Mouse (Mus musculus): ENCODE data around the gene Ctsf. TPM values are rescaled to one million over a fixed set of nuclear protein-coding genes. Genes with fewer than 3 reads are reported as not detected.
A peak's percentile ranks its signal among the peaks of the same experiment; 100 is the strongest.
"Not testable (repeated sequence)": the region's sequence is repeated elsewhere in the genome, so short reads cannot be mapped to it uniquely, and the experiment has no call there.

The Ctsf gene
- polyA plus RNA-seq, 1 experiment: 114 TPM

DNA sequence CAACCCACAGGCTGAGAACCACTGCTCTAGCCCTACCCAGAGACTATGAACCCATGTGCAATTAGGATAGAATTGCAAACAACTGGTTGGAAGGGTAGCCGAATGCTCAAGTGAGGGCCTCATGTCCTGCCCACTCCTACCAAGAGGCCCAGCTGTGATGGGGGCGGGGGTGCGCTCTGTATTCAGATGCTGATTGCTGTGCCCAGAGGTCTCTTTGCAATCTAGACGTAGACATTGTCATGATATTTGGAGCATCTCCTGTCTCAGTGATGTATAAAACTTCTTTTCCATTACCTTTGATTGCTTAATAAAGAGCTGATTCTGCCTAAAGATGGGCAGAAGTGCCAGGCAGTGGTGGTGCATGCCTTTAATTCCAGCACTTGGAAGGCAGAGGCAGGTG, 5.1 kb upstream of the Ctsf start:
- no peak for DNase-seq (ENCODE audit: low read depth)

DNA sequence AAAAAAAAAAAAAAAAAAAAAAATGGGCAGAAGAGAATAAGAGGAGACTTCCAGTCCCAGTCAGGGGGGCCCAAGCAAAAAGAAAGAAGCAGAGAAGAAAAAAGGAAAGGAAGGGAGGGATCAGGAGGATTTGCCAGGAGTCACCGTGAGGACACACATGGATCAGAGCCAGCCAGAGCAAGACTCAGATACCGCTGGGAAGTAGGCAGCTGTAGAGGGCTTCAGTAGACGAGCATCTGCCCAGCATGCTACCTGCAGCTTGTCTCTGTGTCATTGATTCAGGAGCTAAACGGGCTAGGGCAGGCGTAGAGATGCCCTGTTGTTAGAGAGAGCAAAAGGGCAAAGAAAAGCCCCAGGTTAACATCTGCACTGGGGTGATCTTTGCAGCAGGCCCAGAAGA, 4.6 kb upstream of the Ctsf start:
- DNase-seq (ENCODE audit: low read depth): no peak

DNA sequence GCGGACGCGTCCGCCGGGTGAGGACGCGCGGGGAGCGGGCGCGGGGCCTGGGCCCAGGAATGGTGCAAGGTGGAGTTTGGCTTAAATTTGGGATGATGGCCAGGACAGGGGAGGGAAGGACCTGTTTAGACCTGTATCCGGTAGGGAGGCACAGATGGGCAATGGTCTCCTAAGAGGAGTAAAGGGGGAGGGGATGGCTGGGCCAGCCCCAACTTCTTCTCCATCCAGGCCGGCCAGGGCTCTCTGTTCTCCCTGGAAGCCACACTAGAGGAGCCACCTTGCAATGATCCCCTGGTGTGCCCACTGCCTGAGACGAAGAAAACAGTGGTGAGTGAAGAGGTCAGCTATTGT, 515 bp downstream of the Ctsf start:
- no peak for DNase-seq (ENCODE audit: low read depth)

DNA sequence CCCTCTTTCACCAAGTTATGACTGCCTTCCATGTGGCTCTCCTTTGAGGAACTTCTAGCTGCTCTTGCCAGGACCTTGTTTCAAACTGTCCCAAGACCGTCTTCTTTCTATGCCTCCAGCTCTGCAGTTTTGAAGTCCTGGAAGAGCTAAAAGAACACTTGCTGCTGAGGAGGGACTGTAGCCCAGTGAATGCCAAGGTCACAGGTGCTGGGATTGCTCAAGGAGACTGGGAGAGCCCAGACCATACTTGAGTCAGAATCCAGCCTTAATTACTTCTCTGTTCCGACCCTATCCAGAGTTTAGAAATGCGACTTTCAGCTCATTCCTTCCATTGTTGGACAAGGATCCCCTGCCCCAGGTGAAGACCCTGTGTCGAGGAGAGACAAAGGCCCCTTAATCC, 1.0 kb downstream of the Ctsf start:
- no peak for DNase-seq (ENCODE audit: low read depth)

DNA sequence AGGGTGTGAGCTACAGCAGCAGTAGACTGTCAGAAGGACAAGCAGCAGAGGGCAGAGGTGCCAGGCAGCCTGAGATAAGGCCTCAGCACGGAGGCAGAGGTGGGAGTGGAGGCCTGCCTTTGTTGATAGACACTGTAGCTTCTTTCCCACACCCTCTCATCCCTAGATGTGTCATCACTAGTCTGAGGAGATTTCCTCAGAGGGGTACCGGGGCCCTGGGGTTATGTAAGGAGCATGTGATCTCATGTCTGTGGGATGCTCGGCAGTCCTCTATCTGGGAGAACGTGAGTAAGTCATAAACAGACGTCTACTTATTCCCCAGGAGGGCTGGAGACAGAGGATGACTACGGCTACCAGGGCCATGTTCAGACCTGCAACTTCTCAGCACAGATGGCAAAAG, 4.2 kb downstream of the Ctsf start:
- no peak for DNase-seq (ENCODE audit: low read depth)

DNA sequence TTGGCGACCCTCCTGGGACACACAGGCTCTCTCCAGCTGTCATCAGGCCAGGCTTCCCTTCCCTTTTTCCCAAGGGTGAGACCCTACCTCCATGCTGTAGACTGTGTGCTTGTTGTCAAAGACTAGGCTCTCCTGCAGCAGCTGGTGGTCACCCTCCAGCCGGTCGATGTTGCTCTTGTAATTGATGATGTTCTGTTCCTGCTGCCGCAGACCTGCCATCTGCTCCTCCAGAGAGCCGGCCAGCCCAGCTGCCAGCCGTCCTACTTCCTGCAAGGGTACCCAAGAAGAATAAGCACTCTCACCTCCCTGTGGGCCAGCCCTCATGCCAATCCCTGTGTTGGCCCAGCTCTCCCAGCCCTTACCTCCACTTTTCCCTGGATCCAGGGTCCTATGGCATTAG, 8.1 kb downstream of the Ctsf start:
- DNase-seq (ENCODE audit: low read depth): no peak

DNA sequence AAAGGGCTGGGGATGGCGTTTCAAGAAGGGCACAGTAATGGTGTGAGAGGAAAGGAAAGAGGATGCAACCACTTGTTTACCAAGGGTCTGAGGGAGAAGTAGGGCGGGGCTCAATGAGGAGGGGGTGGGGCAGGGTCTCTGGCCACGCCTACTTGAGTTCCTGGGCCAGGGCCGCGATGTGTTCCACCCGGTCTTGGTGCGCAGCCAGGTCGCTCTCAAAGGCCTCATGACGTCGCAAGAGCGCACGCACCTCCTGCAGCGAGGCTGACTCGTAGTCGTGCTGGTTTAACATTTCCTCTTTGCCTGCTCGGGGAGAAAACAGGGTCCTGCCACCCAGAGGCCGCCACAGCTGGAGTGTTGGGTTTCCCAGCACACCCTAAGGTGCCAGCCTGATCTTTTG, 10.2 kb downstream of the Ctsf start:
- DNase-seq (ENCODE audit: low read depth): no peak

DNA sequence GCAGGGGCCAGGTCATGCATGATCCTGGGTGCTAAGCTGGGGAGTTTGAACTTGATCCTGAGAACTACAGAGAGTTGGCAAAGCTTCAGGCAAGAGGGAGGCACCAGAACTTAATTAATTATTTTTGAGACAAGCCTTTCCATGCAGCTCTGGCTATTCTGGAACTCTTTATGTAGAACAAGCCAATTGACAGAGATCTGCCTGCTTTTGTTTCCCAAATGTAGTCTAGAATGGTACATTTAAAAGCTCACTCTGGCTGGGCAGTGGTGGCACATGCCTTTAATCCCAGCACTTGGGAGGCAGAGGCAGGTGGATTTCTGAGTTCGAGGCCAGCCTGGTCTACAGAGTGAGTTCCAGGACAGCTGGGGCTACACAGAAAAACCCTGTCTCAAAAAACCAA, 19.7 kb downstream of the Ctsf start:
- not testable (repeated sequence) for DNase-seq (ENCODE audit: low read depth)

DNA sequence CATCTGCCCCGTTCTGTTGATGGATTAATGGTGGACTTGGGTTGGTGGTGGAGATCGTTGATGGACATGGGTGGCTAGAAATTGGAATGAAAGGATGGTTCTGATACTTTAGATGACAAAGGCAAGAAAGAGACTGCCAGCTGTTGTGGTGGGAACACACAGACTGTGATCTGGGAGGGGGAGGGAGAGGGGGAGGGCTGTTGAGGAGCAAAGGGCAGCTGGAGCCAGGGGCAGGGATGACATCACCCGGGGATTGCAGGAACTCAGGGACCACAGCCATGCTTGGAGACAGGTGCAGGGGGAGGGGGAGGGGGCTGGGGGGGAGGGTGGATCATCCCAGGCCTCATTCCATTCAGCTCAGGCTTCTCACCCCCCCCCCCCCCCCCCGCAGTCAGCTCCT, 21.3 kb downstream of the Ctsf start:
- DNase-seq (ENCODE audit: low read depth): no peak

DNA sequence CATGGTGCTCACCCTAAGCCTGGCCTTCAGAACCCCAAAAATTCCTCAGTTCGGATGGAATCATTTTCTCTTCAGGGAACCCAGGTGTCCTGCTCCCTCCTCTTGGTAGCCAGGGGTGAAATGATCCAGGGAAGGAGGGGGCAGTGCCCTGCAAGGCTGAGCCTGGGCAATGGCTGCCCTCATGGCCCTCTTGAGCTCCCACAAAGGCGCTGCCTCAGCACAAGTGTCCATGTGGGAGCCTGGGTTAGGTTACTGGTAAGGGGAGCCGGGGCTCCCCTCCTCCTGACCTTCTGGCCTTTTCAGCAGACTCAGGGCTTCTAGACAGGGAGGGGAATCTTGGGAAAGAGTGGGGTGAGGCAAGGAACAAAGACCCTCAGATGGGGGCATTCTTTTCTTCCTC, 21.8 kb downstream of the Ctsf start:
- DNase-seq (ENCODE audit: low read depth): no peak

DNA sequence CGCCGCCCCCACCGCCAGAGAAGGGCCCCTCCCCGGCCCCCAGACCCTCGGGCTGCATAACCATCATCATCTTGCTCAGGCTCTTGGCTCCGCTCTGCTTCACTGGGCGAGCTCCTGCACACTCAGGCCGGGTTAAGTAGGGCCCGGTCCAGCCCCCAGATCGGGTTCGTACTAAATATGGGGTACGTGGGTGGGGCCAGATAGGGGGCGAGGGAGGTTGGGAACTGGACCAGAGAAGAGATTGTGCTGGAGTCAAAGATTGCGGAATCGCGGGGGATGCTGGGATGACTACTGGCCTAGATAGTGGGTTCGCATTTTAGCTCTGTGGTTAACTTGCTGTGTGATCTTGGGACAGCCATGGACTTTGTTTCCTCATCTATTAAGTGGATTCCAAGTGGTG, 22.9 kb downstream of the Ctsf start, which contains the start of gene Actn3:
Gene Actn3 (minus strand): TSS at position 125 of the 400 bp plus-strand sequence.
- DNase-seq (ENCODE audit: low read depth): no peak

DNA sequence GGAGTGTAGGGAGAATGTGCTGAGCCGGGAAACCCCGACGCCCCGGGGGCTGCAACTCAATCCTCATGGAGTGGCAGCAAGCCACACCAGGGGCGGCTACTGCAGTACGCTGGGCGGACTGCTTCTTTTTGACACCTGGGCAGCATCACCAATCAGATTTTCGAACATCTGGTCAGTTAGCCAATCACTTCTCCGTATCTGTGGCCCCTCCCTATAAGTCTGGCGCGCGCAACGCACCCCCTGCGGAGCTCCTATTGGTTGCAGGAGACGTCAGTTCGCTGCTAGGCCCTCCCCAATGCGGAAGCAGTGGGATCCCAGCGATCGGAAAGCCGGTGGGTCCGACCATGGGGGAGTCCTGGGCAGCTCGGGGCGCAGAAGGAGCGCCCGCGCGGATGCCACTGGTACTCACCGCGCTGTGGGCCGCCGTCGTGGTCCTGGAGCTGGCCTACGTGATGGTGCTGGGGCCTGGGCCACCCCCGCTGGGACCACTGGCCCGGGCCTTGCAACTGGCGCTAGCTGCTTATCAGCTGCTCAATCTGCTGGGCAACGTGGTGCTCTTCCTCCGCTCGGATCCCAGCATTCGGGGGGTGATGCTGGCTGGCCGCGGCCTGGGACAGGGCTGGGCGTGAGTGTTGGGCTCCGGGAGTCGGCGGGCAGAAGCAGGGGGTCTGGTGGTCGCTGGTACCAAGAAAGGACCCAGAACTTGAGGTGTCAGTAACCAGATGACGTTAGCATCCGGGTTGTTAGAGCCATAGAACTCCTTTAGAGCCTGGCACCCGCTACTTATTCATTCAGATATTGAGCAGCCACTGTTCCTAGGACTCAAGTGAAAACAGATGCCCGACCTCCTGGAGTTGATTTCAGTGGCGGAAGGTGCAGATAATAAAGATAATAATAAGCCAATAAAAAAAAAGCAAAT, 23.7 kb downstream of the Ctsf start, which contains the start of gene Zdhhc24:
Gene Zdhhc24 (plus strand): TSS at position 264 of the 919 bp plus-strand sequence.
- peak; percentile 59 for DNase-seq (ENCODE audit: low read depth)

DNA sequence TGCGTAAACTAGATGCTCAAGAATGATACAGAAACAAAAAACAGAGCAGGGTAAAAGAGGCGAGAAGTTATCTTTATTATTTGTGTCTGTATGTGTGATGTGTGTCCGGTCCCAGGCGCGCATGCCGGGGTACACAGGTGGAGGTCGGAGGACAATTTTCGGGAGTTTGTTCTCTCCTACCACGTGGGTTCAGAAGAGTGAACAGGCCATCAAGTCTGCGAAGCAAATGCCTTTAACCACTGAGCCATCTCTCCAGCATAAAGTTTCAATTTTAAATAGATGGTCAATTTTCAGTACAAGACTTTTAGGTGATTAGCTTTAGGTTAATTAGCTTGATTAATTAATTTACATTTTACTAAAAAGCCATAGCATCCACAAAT, 24.4 kb downstream of the Ctsf start:
- DNase-seq (ENCODE audit: low read depth): no peak

DNA sequence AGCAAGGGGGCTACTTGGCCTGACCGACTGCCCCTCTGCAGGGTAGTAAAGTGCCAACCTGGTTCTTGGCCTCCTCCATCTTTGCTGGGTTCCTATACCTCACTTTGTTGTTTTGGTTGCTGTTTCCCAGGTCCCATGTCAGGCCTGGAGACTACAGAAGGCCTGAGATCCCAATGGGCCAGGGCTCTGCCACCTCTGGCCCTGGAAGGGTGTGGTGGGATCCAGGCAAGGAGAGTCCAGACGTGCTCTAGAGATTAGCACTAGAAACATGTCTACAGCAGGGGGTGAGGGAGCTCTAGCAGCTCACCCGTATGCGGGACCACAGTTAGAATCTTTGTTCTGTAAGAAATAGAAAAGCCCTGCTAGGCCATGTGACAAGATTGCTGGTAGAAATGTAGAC, 29.0 kb downstream of the Ctsf start:
- DNase-seq (ENCODE audit: low read depth): no peak

DNA sequence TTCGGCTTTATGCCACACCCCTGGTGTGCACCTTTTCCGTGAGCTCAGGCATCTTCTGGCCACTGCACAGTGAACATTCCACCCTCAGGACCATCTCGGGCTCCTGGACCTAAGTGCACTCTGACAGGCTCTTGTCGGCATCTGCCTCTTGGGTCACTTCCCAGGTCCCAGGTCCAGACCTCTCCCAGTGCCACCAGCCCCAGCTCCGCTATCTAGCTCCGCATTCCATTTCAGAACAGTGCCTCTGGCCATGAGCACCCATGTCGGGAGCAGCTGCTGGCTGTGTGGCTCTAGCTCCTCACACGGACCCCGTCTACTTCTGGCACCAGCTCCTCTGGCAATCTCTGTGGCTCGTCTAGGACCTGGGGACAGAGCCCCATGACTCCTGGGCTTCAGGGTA, 34.9 kb downstream of the Ctsf start:
- DNase-seq (ENCODE audit: low read depth): no peak

DNA sequence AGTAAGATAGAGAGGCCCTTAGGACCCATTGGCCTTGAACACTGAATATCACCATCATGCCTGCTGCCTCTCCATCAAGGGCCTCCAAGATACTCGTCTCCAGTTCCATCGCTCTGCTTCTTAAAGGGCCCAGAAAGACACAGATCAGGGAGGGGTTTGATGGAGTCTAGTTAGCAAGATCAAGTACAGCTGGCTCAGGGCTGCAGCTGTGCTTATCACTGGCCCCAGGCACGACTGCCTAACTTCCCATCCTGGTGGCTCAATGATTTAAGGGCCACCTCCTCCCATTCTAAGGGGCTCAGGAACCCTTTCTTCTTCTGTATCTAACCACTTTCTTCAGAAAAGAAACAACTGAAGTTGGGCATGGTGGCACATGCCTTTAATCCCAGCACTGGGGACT, 36.9 kb downstream of the Ctsf start:
- DNase-seq (ENCODE audit: low read depth): no peak

DNA sequence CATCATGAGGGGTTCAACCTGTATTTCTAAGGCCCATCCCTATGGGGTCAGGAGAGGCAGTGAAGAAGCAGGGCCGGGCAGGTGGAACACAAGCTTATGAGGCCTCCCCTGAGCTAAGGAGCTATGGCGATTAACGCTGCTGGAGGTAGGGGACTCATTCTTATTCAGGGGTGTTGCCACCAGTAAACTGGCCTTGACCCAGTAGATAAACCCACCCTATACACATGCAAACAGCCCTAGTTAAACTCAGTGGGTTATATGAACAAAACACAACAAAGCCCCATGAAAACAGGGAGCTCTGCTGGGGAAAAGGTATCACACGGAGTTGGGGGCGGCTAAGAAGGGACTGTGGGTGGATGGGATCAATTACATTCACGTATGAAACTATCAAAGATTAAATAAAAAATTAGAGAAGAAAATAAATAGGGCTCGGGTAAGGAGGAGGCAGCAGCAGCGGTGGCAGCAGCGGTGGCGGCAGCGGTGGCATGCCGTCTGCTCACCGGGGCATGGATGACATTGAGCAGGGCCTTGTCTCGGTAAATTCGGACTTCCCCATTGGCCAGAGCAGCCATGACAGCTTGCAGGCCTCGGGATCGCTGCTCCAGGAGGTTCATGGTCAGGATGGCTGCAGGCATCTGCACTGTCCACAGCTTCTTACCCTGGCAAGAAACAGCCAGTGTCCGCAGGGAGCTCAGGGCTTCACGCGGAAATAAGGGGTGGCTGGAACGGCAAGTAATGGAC, 42.0 kb downstream of the Ctsf start:
- no peak for DNase-seq (ENCODE audit: low read depth)

DNA sequence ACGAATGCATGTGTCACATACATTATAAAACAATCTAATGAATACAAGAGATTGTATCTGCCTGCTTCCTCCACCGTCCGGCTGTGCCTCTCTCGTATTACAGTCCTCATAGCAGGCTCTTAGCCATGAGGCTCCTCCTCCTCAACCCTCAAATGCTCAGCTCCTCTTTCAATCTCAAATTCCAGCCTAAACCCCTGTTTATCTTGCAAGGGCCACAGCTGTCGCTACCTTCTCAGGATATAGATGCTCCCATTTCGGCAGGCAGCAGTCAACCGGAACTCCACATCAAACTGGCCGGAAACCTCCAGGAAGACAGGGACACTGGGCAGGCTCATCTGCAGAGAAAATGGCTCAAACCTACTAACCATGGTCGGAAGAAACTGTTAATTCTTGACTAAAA, 44.0 kb downstream of the Ctsf start:
- DNase-seq (ENCODE audit: low read depth): no peak

DNA sequence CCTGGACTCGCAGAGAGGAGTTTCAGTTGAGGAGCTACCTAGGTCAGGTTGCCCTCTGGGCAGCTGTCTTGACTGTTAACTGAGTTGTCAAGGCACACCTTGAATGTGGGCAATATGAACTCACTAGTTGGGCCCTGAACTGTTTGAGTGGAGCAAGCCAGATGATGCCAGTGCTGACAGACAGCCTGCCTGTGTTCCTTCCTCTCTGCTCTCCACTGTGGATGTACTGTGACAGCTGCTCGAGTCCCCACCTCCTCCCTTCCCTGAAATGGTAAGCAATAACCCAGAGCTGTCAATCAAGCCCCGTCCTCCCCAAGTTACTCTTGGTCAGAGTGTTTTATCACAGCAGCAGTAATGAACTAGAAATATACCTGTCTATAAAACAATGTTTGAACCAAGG, 45.0 kb downstream of the Ctsf start:
- DNase-seq (ENCODE audit: low read depth): no peak

DNA sequence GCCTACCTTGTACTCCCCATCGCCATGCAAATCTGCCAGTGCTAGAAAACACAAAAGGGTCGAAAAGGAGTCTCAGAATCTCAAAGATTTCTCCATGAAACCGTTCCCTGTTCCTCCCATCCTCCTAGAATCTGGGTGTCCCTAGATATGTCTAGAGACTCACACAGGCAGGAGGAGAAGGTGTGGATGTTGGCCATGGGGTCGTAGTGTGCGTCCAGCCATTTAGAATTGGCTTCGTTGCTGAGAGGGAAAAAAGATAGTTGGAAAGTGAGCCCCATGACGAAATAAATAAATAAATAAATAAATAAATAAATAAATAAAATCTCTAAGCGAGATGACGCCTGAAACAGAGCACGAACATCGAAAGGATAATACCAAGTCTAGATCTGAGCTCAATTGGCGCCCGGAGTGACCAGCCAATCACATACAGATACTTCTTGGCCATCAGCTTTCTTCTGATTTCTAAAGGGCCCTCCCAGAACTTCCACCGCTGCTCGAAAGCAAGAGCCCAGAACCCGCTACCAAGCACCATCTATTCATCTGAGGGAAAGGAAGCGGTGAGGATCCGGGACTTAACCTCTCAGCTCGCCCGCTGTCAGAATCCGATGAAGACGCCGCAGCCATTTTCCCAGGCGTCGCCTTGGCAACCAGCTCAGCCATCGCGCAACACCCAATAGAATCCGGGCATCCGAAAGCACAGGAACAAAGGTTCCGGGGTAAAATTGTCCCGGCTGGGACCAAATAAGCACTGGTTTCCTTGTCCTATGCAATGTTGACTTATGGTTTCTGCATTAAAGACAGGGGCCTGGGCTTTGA, 51.3 kb downstream of the Ctsf start, which contains the start of gene Bbs1:
Gene Bbs1 (minus strand): TSS at position 650 of the 816 bp plus-strand sequence.
- DNase-seq (ENCODE audit: low read depth): no peak

DNA sequence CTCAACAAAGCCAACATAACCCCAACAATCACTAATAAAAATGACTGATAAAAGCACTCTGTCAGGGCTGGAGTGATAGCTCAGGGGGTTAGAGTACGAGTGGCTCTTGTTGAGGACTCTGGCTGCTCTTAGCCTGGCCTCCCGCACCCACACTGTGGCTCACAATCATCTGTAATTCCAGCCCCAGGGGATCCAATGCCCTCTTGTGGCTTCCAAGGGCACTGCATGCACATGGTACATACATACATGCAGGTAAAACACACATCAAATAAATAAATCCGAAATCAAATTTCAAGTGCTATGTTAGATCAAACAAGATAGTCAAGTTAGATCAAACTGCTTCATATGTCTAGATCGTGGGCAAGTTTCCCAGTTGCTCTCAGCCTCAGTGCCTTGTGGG, 53.2 kb downstream of the Ctsf start:
- DNase-seq (ENCODE audit: low read depth): no peak

DNA sequence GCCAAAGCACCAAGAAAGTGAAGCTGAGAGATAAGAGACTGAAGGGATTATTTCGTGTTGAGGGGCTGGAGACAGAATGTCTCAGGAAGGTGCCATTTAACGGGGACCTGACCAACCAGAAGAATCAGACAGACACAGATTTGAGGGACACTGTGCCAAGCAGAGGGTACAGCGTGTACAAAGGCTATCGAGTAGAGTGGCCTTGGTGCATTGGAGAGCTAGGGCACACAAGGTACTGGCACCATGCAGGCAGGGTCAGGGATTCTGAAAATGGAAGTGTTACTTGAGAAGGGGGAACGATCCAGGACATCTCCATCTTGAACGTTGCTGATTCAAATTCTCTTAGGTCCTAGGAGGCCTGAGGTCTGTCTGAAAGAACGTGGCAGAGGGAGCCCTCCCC, 54.4 kb downstream of the Ctsf start:
- no peak for DNase-seq (ENCODE audit: low read depth)
